Mouse (Mus musculus): ENCODE measurements around the gene Olfr849.

The Olfr849 gene

GRCm38 (mm10) chr9:19439966-19440365 is at the start of gene Olfr849:
TSS of gene Olfr849 (plus strand) at chr9:19440266.
- Histone ChIP-seq H3K27me3 (ENCODE audit: control insufficient read depth, insufficient read depth, low read length, poor library complexity, severe bottlenecking) (no peaks in the 10 kb centered on the region), H3K36me3 (ENCODE audit: control insufficient read depth, insufficient read depth, low read length, poor library complexity, severe bottlenecking) (no peaks in the 10 kb centered on the region)
- DNase-seq (ENCODE audit: low read depth, low spot score), result no peak

GRCm38 (mm10) chr9:19478148-19478547 is 38.1 kb downstream of the Olfr849 start, which contains the start of gene Olfr850:
TSS of gene Olfr850 (minus strand) at chr9:19478248.
- DNase-seq (ENCODE audit: low read depth, low spot score), result no peak

GRCm38 (mm10) chr9:19492995-19493394 is 52.9 kb downstream of the Olfr849 start, which contains the start of gene Olfr851:
TSS of gene Olfr851 (plus strand) at chr9:19493295.
- Histone ChIP-seq H3K36me3 (ENCODE audit: control insufficient read depth, insufficient read depth, low read length, poor library complexity, severe bottlenecking) (no peaks in the 10 kb centered on the region), H3K27me3 (ENCODE audit: control insufficient read depth, insufficient read depth, low read length, poor library complexity, severe bottlenecking) (no peaks in the 10 kb centered on the region)
- no peak for DNase-seq (ENCODE audit: low read depth, low spot score)

More at GRCm38 (mm10) chr9:19478148-19478547, 38.1 kb downstream of the Olfr849 start, which contains the start of gene Olfr850:
- Histone ChIP-seq H3K36me3 (ENCODE audit: control insufficient read depth, insufficient read depth, low read length, poor library complexity, severe bottlenecking) (no peaks in the 10 kb centered on the region), H3K27me3 (ENCODE audit: control insufficient read depth, insufficient read depth, low read length, poor library complexity, severe bottlenecking) (no peaks in the 10 kb centered on the region)

Measured in splenic B cell, adult 2 months (primary cell).